Mouse (Mus musculus): ENCODE measurements around the gene Fbxl2. TPM values are rescaled to one million over a fixed set of nuclear protein-coding genes. Genes with fewer than 3 reads are reported as not detected.

Fbxl2 gene
- total RNA-seq, 4 experiments from 2014 or later: 1.2 to 2.5 (median 1.5) TPM

- DNase-seq (ENCODE audit: low spot score): no peak
Measured at GRCm38 (mm10) chr9:114019012-114019762, 26.8 kb downstream of the Fbxl2 start.

GRCm38 (mm10) chr9:114016402-114016801 is 29.6 kb downstream of the Fbxl2 start:
- DNase-seq (ENCODE audit: low spot score): no peak

GRCm38 (mm10) chr9:114015724-114016123 is 30.3 kb downstream of the Fbxl2 start:
- DNase-seq (ENCODE audit: low spot score): no peak

- DNase-seq (ENCODE audit: low spot score): no peak
Measured at GRCm38 (mm10) chr9:114014034-114014433, 32.0 kb downstream of the Fbxl2 start.

GRCm38 (mm10) chr9:114011203-114011602 is 34.8 kb downstream of the Fbxl2 start:
- DNase-seq (ENCODE audit: low spot score): no peak

- no peak for DNase-seq (ENCODE audit: low spot score)
Measured at GRCm38 (mm10) chr9:114009526-114009925, 36.5 kb downstream of the Fbxl2 start.

GRCm38 (mm10) chr9:114007850-114008350 is 38.1 kb downstream of the Fbxl2 start:
- no peak for DNase-seq (ENCODE audit: low spot score)

- no peak for DNase-seq (ENCODE audit: low spot score)
Measured at GRCm38 (mm10) chr9:114006801-114007200, 39.2 kb downstream of the Fbxl2 start.

GRCm38 (mm10) chr9:113998311-113998710 is 47.7 kb downstream of the Fbxl2 start:
- DNase-seq (ENCODE audit: low spot score): no peak

GRCm38 (mm10) chr9:113992810-113993209 is 53.2 kb downstream of the Fbxl2 start:
- no peak for DNase-seq (ENCODE audit: low spot score)

GRCm38 (mm10) chr9:113990547-113991248 is 55.3 kb downstream of the Fbxl2 start:
- DNase-seq (ENCODE audit: low spot score): peak; percentile 67

GRCm38 (mm10) chr9:113984946-113985620 is 60.9 kb downstream of the Fbxl2 start:
- no peak for DNase-seq (ENCODE audit: low spot score)

- no peak for DNase-seq (ENCODE audit: low spot score)
Measured at GRCm38 (mm10) chr9:113982883-113983670, 62.9 kb downstream of the Fbxl2 start.

- no peak for DNase-seq (ENCODE audit: low spot score)
Measured at GRCm38 (mm10) chr9:113982451-113982850, 63.5 kb downstream of the Fbxl2 start.

- DNase-seq (ENCODE audit: low spot score): peak; percentile 34
Measured at GRCm38 (mm10) chr9:113981099-113981880, 64.7 kb downstream of the Fbxl2 start.

GRCm38 (mm10) chr9:113979356-113979755 is 66.6 kb downstream of the Fbxl2 start:
- DNase-seq (ENCODE audit: low spot score): peak; percentile 4

GRCm38 (mm10) chr9:113978656-113979055 is 67.3 kb downstream of the Fbxl2 start:
- no peak for DNase-seq (ENCODE audit: low spot score)

- no peak for DNase-seq (ENCODE audit: low spot score)
Measured at GRCm38 (mm10) chr9:113977225-113977840, 68.7 kb downstream of the Fbxl2 start.

- no peak for DNase-seq (ENCODE audit: low spot score)
Measured at GRCm38 (mm10) chr9:113976264-113976663, 69.7 kb downstream of the Fbxl2 start.

- DNase-seq (ENCODE audit: low spot score): no peak
Measured at GRCm38 (mm10) chr9:113975442-113975841, 70.5 kb downstream of the Fbxl2 start.

Data from heart, adult 8-10 months (tissue).